ENCODE assay signal across 31 mouse cellular contexts in the genomic region with DNA sequence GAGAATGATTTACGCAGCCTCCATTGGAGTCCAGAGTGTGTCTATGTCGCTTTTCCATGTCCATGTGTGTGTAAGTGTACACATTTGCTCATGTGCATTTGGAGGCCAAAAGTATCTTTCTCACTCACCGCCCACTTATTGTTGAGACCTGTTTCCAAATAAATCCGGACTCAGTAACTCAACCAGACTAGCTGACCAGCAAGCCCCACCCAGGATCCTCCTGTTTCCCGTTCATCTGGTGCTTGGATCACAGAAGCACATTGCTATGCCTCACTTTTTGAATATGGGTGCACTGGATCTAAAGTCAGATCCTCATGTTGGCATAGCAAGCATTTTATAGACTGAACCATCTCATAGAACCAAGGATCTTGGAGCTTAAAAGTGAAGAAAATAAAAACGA. TPM values are rescaled to one million over a fixed set of nuclear protein-coding genes. Genes with fewer than 3 reads are reported as not detected.
A peak's percentile ranks its signal among the peaks of the same experiment; 100 is the strongest.
DNase-seq lines count a peak whose midpoint lies in the region; ATAC-seq lines count a peak whose summit lies in the region.
"Had no signal": no experiment of that assay in that cellular context is flagged by ENCODE, and none has a peak within 500 bp of the region (broad histone marks: within the 10 kb centered on the region; RNA-seq: fewer than 3 reads in every experiment).

No protein-coding gene starts in this region.

- no peak overlapping the region for H3K9ac ChIP-seq in heart, embryonic 12.5 days
- H3K9ac ChIP-seq: forebrain, postnatal 0 days; heart, embryonic 13.5 days; hindbrain, embryonic 13.5 days; limb, embryonic 15.5 days; liver, embryonic 13.5 days; midbrain, embryonic 12.5 days; neural tube, embryonic 13.5 days had no signal

- H3K9me3 ChIP-seq in heart, embryonic 12.5 days (replicated peaks), result no peaks in the 10 kb centered on the region
- H3K9me3 ChIP-seq: heart, embryonic 13.5 days; hindbrain, embryonic 13.5 days; limb, embryonic 10.5 days; limb, embryonic 15.5 days; liver, embryonic 13.5 days; megakaryocyte, embryonic 14.5 days; midbrain, embryonic 12.5 days; neural tube, embryonic 13.5 days had no signal

- peak; percentile 41 to 68 for DNase-seq in heart, adult 18-20 months
- peak; percentile 44 for DNase-seq in kidney, adult 9 months
- no peak for DNase-seq in kidney, postnatal 25 days
- peak; percentile 16 for DNase-seq in heart, postnatal 25 days (ENCODE audit: low spot score)
- DNase-seq in gastrocnemius, postnatal 25 days, result no peak
- DNase-seq: adrenal gland, postnatal 25 days; cerebellum, adult 18-20 months; cerebellum, postnatal 10 days; forebrain, postnatal 0 days; gastrocnemius, postnatal 14 days; kidney, postnatal 10 days; liver, embryonic 13.5 days; lung, adult 18-20 months; lung, postnatal 4 days; right cerebral cortex, postnatal 4 days; thymus, adult 18-20 months; thymus, postnatal 25 days had no signal

- no peak overlapping the region for H3K4me2 ChIP-seq in heart, embryonic 12.5 days
- H3K4me2 ChIP-seq: heart, embryonic 13.5 days; hindbrain, embryonic 13.5 days; limb, embryonic 15.5 days; liver, embryonic 13.5 days; midbrain, embryonic 12.5 days; neural tube, embryonic 13.5 days had no signal

- no peak overlapping the region for H3K4me3 ChIP-seq in heart, embryonic 12.5 days
- H3K4me3 ChIP-seq in brown adipose tissue, adult 24 weeks (ENCODE audit: insufficient read depth, low read depth, low read length), result peak overlapping the region; percentile 11; the same call in 1 of the 2 replicates
- H3K4me3 ChIP-seq: erythroblast, embryonic 14.5 days; heart, embryonic 13.5 days; hindbrain, embryonic 13.5 days; limb, embryonic 10.5 days; limb, embryonic 15.5 days; liver, embryonic 13.5 days; megakaryocyte, embryonic 14.5 days; midbrain, embryonic 12.5 days; neural tube, embryonic 13.5 days had no signal

- no peak for ATAC-seq in heart, embryonic 12.5 days (ENCODE audit: insufficient number of reproducible peaks, low FRiP score)
- ATAC-seq: forebrain, postnatal 0 days; intestine, embryonic 16.5 days; lung, postnatal 0 days had no signal

- WGBS in heart, embryonic 12.5 days, result 78% methylated on average over 6 of the region's 6 CpGs

- peaks cover 46% of the 10 kb centered on the region for H3K36me3 ChIP-seq in heart, embryonic 12.5 days
- H3K36me3 ChIP-seq: hindbrain, embryonic 13.5 days; limb, embryonic 10.5 days; limb, embryonic 15.5 days; liver, embryonic 13.5 days; midbrain, embryonic 12.5 days; neural tube, embryonic 13.5 days had no signal

- intact Hi-C loops in heart, postnatal 25 days (cut with DNase I), result no loop called here

- H3K27me3 ChIP-seq in heart, embryonic 12.5 days (replicated peaks), result no peaks in the 10 kb centered on the region
- H3K27me3 ChIP-seq: heart, embryonic 13.5 days; hindbrain, embryonic 13.5 days; limb, embryonic 15.5 days; liver, embryonic 13.5 days; megakaryocyte, embryonic 14.5 days; midbrain, embryonic 12.5 days; neural tube, embryonic 13.5 days had no signal

- peaks cover 4% of the 10 kb centered on the region; the same call in 1 of the 2 replicates for H3K4me1 ChIP-seq in heart, embryonic 12.5 days (replicated peaks)
- peaks cover 4% of the 10 kb centered on the region; the same call in 1 of the 2 replicates for H3K4me1 ChIP-seq in brown adipose tissue, adult 24 weeks (ENCODE audit: control insufficient read depth, insufficient read depth, insufficient read length, low read length)
- H3K4me1 ChIP-seq: heart, embryonic 13.5 days; limb, embryonic 10.5 days; limb, embryonic 15.5 days; liver, embryonic 13.5 days had no signal

- H3K27ac ChIP-seq in heart, embryonic 12.5 days (ENCODE audit: poor library complexity, severe bottlenecking), result no peak overlapping the region
- H3K27ac ChIP-seq in brown adipose tissue, adult 24 weeks (replicated peaks; ENCODE audit: low read depth, low read length), result peak overlapping the region; percentile 81
- H3K27ac ChIP-seq: heart, embryonic 13.5 days; hindbrain, embryonic 13.5 days; limb, embryonic 10.5 days; limb, embryonic 15.5 days; liver, embryonic 13.5 days; midbrain, embryonic 12.5 days; neural tube, embryonic 13.5 days; stomach, postnatal 0 days had no signal

RNA-seq across cellular contexts. Expression of gene Txlnb, which starts 39.0 kb away (rescaled TPM):
- 100 to 1,000 TPM; 325 to 387 TPM for total RNA-seq in heart, adult 18-20 months (2021)
- 40.9 and 46.9 TPM in 2 replicates for polyA plus RNA-seq in heart, embryonic 12.5 days (2016; fragmentation: Nextera tagmentation; extraction: Ambion mirVana)
- 12.1 and 13.1 TPM in 2 replicates for polyA plus RNA-seq in brown adipose tissue, adult 24 weeks (2012; ENCODE audit: insufficient read depth, insufficient read length, missing spikeins)
- total RNA-seq in heart, postnatal 25 days (2021), result 100 to 1,000 TPM; 263 to 278 TPM
- total RNA-seq in gastrocnemius, postnatal 25 days (2021), result 100 to 1,000 TPM; 220 to 254 TPM
- total RNA-seq: MEL had no signal

Comparison
In these comparisons a context has a peak if more than half of its experiments do, and no peak if none do; other contexts are left out.
1. DNase-seq: peak in heart, adult 18-20 months (2 of 2), kidney, adult 9 months (single experiment) and heart, postnatal 25 days (single experiment); none in kidney, postnatal 25 days (0 of 2) and gastrocnemius, postnatal 25 days (single experiment).